Mouse (Mus musculus) thymus, postnatal 25 days (tissue): ENCODE data around the gene Pafah1b3.

Experiments
- DNase-seq: peaks from one replicate; pipeline ENCODE4 v3.0.0; 2022

Gene Pafah1b3

GRCm38 (mm10) chr7:25279861-25280791 lies 17.7 kb downstream of the Pafah1b3 start:
- DNase-seq, result no peak

- DNase-seq, result peak; percentile 89
Measured at GRCm38 (mm10) chr7:25279076-25279860, 18.5 kb downstream of the Pafah1b3 start.

GRCm38 (mm10) chr7:25278341-25279075 lies 19.3 kb downstream of the Pafah1b3 start:
- peak; percentile 90 for DNase-seq

- DNase-seq, result no peak
Measured at GRCm38 (mm10) chr7:25277998-25278340, 19.8 kb downstream of the Pafah1b3 start.

- no peak for DNase-seq
Measured at GRCm38 (mm10) chr7:25277405-25277804, 20.4 kb downstream of the Pafah1b3 start.

- DNase-seq, result no peak
Measured at GRCm38 (mm10) chr7:25275555-25276298, 22.1 kb downstream of the Pafah1b3 start.

- no peak for DNase-seq
Measured at GRCm38 (mm10) chr7:25274996-25275395, 22.8 kb downstream of the Pafah1b3 start.

- DNase-seq, result peak; percentile 54
Measured at GRCm38 (mm10) chr7:25274571-25274970, 23.2 kb downstream of the Pafah1b3 start.

GRCm38 (mm10) chr7:25273259-25274241 lies 24.2 kb downstream of the Pafah1b3 start:
- no peak for DNase-seq

GRCm38 (mm10) chr7:25272445-25273258 lies 25.1 kb downstream of the Pafah1b3 start:
- no peak for DNase-seq

- DNase-seq, result no peak
Measured at GRCm38 (mm10) chr7:25271651-25272444, 25.9 kb downstream of the Pafah1b3 start.

- no peak for DNase-seq
Measured at GRCm38 (mm10) chr7:25270652-25271633, 26.8 kb downstream of the Pafah1b3 start.

GRCm38 (mm10) chr7:25269545-25270271 lies 28.1 kb downstream of the Pafah1b3 start:
- DNase-seq, result peak; percentile 49

GRCm38 (mm10) chr7:25269029-25269428 lies 28.8 kb downstream of the Pafah1b3 start:
- peak; percentile 47 for DNase-seq

GRCm38 (mm10) chr7:25268588-25268987 lies 29.2 kb downstream of the Pafah1b3 start:
- no peak for DNase-seq

GRCm38 (mm10) chr7:25267751-25268463 lies 29.9 kb downstream of the Pafah1b3 start:
- peak; percentile 98 for DNase-seq
